Mouse (Mus musculus) forebrain, postnatal 0 days (tissue): Measurements from ENCODE around the gene Capza2. TPM values are rescaled to one million over a fixed set of nuclear protein-coding genes. Genes with fewer than 3 reads are reported as not detected.

ENCODE experiments used
- ATAC-seq: fragments of 200-750 bp; cut with Nextera tagmentation; 2 replicates; pipeline ENCODE4 v1.8.0; 2017; ENCODE audit warnings: mild to moderate bottlenecking, moderate library complexity
- DNase-seq: peaks from one replicate; pipeline ENCODE4 v3.0.0-alpha.2; 2015
- H3K27ac ChIP-seq: fragments of 300-500 bp; sonication (generic); 2 replicates; pipeline ENCODE4 v1.5.1; 2014; ENCODE audit warnings: low read depth, mild to moderate bottlenecking, antibody characterized with exemption, low read length, moderate library complexity, mixed read lengths
- H3K27me3 ChIP-seq: fragments of 300-500 bp; sonication (generic); 2 replicates; pipeline ENCODE4 v1.6.1; 2014; ENCODE audit warnings: mild to moderate bottlenecking, low read length, mixed read lengths; ENCODE audit not compliant: insufficient read depth
- H3K36me3 ChIP-seq: fragments of 300-500 bp; sonication (generic); 2 replicates; pipeline ENCODE4 v1.6.1; 2014; ENCODE audit warnings: mild to moderate bottlenecking, moderate library complexity; ENCODE audit not compliant: insufficient read depth
- H3K4me1 ChIP-seq: fragments of 300-500 bp; sonication (generic); 2 replicates; pipeline ENCODE4 v1.6.1; 2014; ENCODE audit warnings: antibody characterized with exemption; ENCODE audit not compliant: insufficient read depth
- H3K4me2 ChIP-seq: fragments of 300-500 bp; sonication (generic); 2 replicates; pipeline ENCODE4 v1.6.1; 2014; ENCODE audit warnings: low read depth, mild to moderate bottlenecking, moderate library complexity
- H3K4me3 ChIP-seq: fragments of 300-500 bp; sonication (generic); 2 replicates; pipeline ENCODE4 v1.5.1; 2014; ENCODE audit warnings: low read depth, low read length, mixed read lengths
- H3K9ac ChIP-seq: fragments of 300-500 bp; sonication (generic); 2 replicates; pipeline ENCODE4 v1.6.1; 2014; ENCODE audit warnings: mild to moderate bottlenecking
- H3K9me3 ChIP-seq: fragments of 300-500 bp; sonication (generic); 2 replicates; pipeline ENCODE4 v1.6.1; 2016; ENCODE audit warnings: low read length
- CTCF ChIP-seq: sonication (generic); IDR thresholded peaks from 2 replicates; pipeline ENCODE4 v1.5.1; 2016; ENCODE audit warnings: antibody characterized with exemption, control low read depth, low read depth
- WGBS: fragments of 180-500 bp; shearing (Covaris S2); extraction: QIAGEN DNeasy Blood & Tissue Kit; methylation state at CpG from one replicate; pipeline ENCODE4 v1.1.7; 2014; 5-methylcytosine and 5-hydroxymethylcytosine counted together
- polyA plus RNA-seq: library from polyadenylated mRNA; unstranded; fragments of >200 nt; fragmentation: Nextera tagmentation; extraction: Ambion mirVana; gene quantifications from 2 replicates; pipeline ENCODE4 v1.2.1, GENCODE M21; 2015
- total RNA-seq: library from RNA; depleted of rRNA; stranded (reverse); fragments of >200 nt; gene quantifications from 2 replicates; pipeline ENCODE4 v1.2.3, GENCODE M21; 2014

Gene Capza2
- total and polyA plus RNA-seq, 2 experiments from 2014 or later: 204 to 268 TPM

GRCm38 (mm10) chr6:17629756-17630155 lies 6.3 kb upstream of the Capza2 start:
- Histone ChIP-seq H3K9me3 (no peaks in the 10 kb centered on the region), H3K9ac (no peak overlapping the region), H3K4me2 (no peak overlapping the region), H3K36me3 (no peaks in the 10 kb centered on the region), H3K4me1 (no peaks in the 10 kb centered on the region), H3K27ac (no peak overlapping the region), H3K4me3 (no peak overlapping the region), H3K27me3 (no peaks in the 10 kb centered on the region)
- WGBS: 59% methylated on average over 5 of the region's 5 CpGs
- DNase-seq (no peak), ATAC-seq (no peak)
- TF ChIP-seq CTCF: no peak

GRCm38 (mm10) chr6:17631611-17632010 lies 4.4 kb upstream of the Capza2 start:
- no peak for ATAC-seq
- Histone ChIP-seq H3K27me3 (no peaks in the 10 kb centered on the region), H3K27ac (no peak overlapping the region), H3K36me3 (no peaks in the 10 kb centered on the region), H3K9ac (no peak overlapping the region), H3K4me2 (no peak overlapping the region), H3K4me1 (no peaks in the 10 kb centered on the region), H3K4me3 (no peak overlapping the region), H3K9me3 (no peaks in the 10 kb centered on the region)
- no peak for TF ChIP-seq CTCF
- no peak for DNase-seq
- WGBS: 83% methylated on average over 5 of the region's 5 CpGs

GRCm38 (mm10) chr6:17633819-17634218 lies 2.2 kb upstream of the Capza2 start:
- WGBS: 71% methylated on average over 3 of the region's 3 CpGs
- TF ChIP-seq CTCF: no peak
- H3K4me2 ChIP-seq: no peak overlapping the region
- H3K4me3 ChIP-seq: no peak overlapping the region
- H3K27ac ChIP-seq: no peak overlapping the region
- no peaks in the 10 kb centered on the region for H3K36me3 ChIP-seq
- no peaks in the 10 kb centered on the region for H3K27me3 ChIP-seq
- peaks cover 6% of the 10 kb centered on the region; the same call in 1 of the 2 replicates for H3K4me1 ChIP-seq
- ATAC-seq: no peak
- no peak overlapping the region for H3K9ac ChIP-seq
- H3K9me3 ChIP-seq: no peaks in the 10 kb centered on the region
- no peak for DNase-seq

GRCm38 (mm10) chr6:17634992-17635391 lies 1.0 kb upstream of the Capza2 start:
- H3K27ac ChIP-seq: no peak overlapping the region
- ATAC-seq (no peak), DNase-seq (no peak)
- H3K4me2 ChIP-seq: no peak overlapping the region
- H3K27me3 ChIP-seq: no peaks in the 10 kb centered on the region
- H3K9me3 ChIP-seq: no peaks in the 10 kb centered on the region
- WGBS: 80% methylated on average over 3 of the region's 3 CpGs
- peaks cover 6% of the 10 kb centered on the region; the same call in 1 of the 2 replicates for H3K4me1 ChIP-seq
- H3K4me3 ChIP-seq: no peak overlapping the region
- no peak for TF ChIP-seq CTCF
- H3K9ac ChIP-seq: no peak overlapping the region
- no peaks in the 10 kb centered on the region for H3K36me3 ChIP-seq

GRCm38 (mm10) chr6:17636764-17637170 lies 733 bp downstream of the Capza2 start:
- Histone ChIP-seq H3K36me3 (no peaks in the 10 kb centered on the region), H3K4me3 (peak overlapping the region; percentile 100), H3K27me3 (no peaks in the 10 kb centered on the region), H3K9ac (peak overlapping the region; percentile 92), H3K9me3 (no peaks in the 10 kb centered on the region), H3K4me2 (peak overlapping the region; percentile 58), H3K27ac (peak overlapping the region; percentile 97), H3K4me1 (peaks cover 6% of the 10 kb centered on the region; the same call in 1 of the 2 replicates)
- ATAC-seq (peak; percentile 96), DNase-seq (peak; percentile 99)
- under 1% methylated on average over 39 of the region's 45 CpGs for WGBS
- TF ChIP-seq CTCF: peak; percentile 27; the same call in 1 of the 2 replicates

- H3K4me3 ChIP-seq: peak overlapping the region; percentile 100
- DNase-seq (peak; percentile 41), ATAC-seq (peak; percentile 76)
- peak overlapping the region; percentile 92 for H3K9ac ChIP-seq
- H3K4me2 ChIP-seq: peak overlapping the region; percentile 58
- peak overlapping the region; percentile 97 for H3K27ac ChIP-seq
- WGBS: under 1% methylated on average over 62 of the region's 62 CpGs
- H3K4me1 ChIP-seq: peaks cover 6% of the 10 kb centered on the region; the same call in 1 of the 2 replicates
- peak; percentile 14; the same call in 1 of the 2 replicates for TF ChIP-seq CTCF
- no peaks in the 10 kb centered on the region for H3K27me3 ChIP-seq
- H3K9me3 ChIP-seq: no peaks in the 10 kb centered on the region
- H3K36me3 ChIP-seq: no peaks in the 10 kb centered on the region
Observed at GRCm38 (mm10) chr6:17637205-17638203, 1.5 kb downstream of the Capza2 start.

GRCm38 (mm10) chr6:17640031-17640430 lies 4.0 kb downstream of the Capza2 start:
- no peaks in the 10 kb centered on the region for H3K9me3 ChIP-seq
- no peak overlapping the region for H3K4me2 ChIP-seq
- DNase-seq (no peak), ATAC-seq (no peak)
- H3K9ac ChIP-seq: no peak overlapping the region
- H3K4me1 ChIP-seq: peaks cover 6% of the 10 kb centered on the region; the same call in 1 of the 2 replicates
- WGBS: 89% methylated on average over 9 of the region's 9 CpGs
- no peak overlapping the region for H3K4me3 ChIP-seq
- no peaks in the 10 kb centered on the region for H3K36me3 ChIP-seq
- H3K27ac ChIP-seq: no peak overlapping the region
- H3K27me3 ChIP-seq: no peaks in the 10 kb centered on the region
- TF ChIP-seq CTCF: no peak
